Mouse (Mus musculus): ENCODE measurements around the gene Cnbd2.

Gene Cnbd2

GRCm38 (mm10) chr2:156422631-156423030 lies 110.5 kb downstream of the Cnbd2 start:
- in situ Hi-C loops (cut with MboI; ENCODE audit: low sequenced_read_pairs): no loop called here

- in situ Hi-C loops (cut with MboI; ENCODE audit: low sequenced_read_pairs): no loop called here
These were observed 111.6 kb downstream of the Cnbd2 start for GRCm38 (mm10) chr2:156423672-156424071.

All from CH12F3 (cell line).